Mouse (Mus musculus): Measurements from ENCODE around the gene Hmgb1.
A peak's percentile ranks its signal among the peaks of the same experiment; 100 is the strongest.

DNA sequence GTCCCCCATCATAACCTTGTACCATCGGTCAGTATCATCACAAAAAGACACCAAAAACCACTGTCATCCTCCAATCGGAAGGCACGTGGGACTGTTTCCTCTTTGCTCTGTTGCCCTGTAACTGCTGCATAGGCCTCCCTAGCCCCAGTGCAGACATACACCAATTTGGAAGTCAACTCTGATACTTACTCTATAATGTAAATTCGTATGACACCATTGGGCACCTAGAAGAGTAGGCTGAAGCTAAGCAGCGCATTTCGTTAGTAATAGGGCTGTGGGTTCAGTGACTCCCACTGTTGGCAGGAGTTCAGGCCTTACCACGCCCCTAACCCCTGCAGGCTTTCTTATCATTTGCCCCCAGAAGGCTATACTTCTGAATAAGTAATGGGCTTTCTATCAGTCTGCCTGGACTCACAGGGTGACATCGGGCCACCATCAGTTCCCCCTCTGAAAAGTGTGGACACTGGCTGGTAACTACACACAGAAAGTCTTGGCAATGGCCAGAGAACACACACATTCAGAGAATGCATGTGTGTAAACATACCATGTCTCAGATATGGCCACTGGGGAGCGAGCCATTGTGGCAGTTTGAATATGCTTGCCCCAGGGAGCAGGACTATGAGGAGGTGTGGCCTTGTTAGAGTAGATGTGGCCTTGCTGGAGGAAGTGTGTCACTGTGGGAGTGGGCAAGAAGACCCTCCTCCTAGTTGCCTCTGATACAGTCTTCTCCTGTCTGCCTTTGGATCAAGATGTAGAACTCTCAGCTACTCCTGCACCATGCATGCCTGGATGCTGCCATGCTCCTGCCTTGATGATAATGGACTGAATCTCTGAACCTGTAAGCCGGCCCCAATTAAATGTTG, 97.7 kb downstream of the Hmgb1 start:
- no peak for TF ChIP-seq CTCF (IDR thresholded peaks at IDR 0.05; ENCODE audit: low read depth, low read length)
- TF ChIP-seq TAL1 (conservative IDR thresholded peaks at IDR 0.05; ENCODE audit: low read depth, low read length): peak; percentile 47; the same call in 1 of the 2 replicates
- TF ChIP-seq POLR2AphosphoS5 (IDR thresholded peaks at IDR 0.05; ENCODE audit: insufficient replicate concordance, low read depth, low read length): no peak
